Mouse (Mus musculus): Measurements from ENCODE around the gene Sytl4. TPM values are rescaled to one million over a fixed set of nuclear protein-coding genes. Genes with fewer than 3 reads are reported as not detected.

The Sytl4 gene
- polyA plus RNA-seq, 1 experiment from 2014 or later = 3.6 TPM

GRCm38 (mm10) chrX:133888111-133888510, 93.5 kb downstream of the Sytl4 start:
- no peak overlapping the region for H3K9ac ChIP-seq (ENCODE audit: low read length)
- ATAC-seq (ENCODE audit: low FRiP score, low TSS enrichment) (no peak), DNase-seq (ENCODE audit: low spot score) (no peak)
- no peak overlapping the region for H3K4me2 ChIP-seq (replicated peaks; ENCODE audit: low read depth)
- TF ChIP-seq EP300 (optimal IDR thresholded peaks at IDR 0.05) = no peak
- TF ChIP-seq CTCF (IDR thresholded peaks at IDR 0.05; ENCODE audit: low read depth) = no peak
- H3K4me3 ChIP-seq (ENCODE audit: low read depth, low read length) = no peak overlapping the region
- WGBS = 83% methylated on average over 5 of the region's 5 CpGs
- no peaks in the 10 kb centered on the region for H3K36me3 ChIP-seq (ENCODE audit: control insufficient read depth, insufficient read depth, low read length)
- no peaks in the 10 kb centered on the region for H3K9me3 ChIP-seq (ENCODE audit: control insufficient read depth, low read length)
- no peaks in the 10 kb centered on the region for H3K27me3 ChIP-seq (ENCODE audit: control insufficient read depth, insufficient read depth, low read length)
- no peak overlapping the region for H3K27ac ChIP-seq (replicated peaks)
- H3K4me1 ChIP-seq (replicated peaks; ENCODE audit: control insufficient read depth, insufficient read depth) = no peaks in the 10 kb centered on the region

- no peak overlapping the region for H3K27ac ChIP-seq (replicated peaks)
- TF ChIP-seq CTCF (IDR thresholded peaks at IDR 0.05; ENCODE audit: low read depth) (no peak), EP300 (optimal IDR thresholded peaks at IDR 0.05) (no peak)
- no peak for ATAC-seq (ENCODE audit: low FRiP score, low TSS enrichment)
- no peaks in the 10 kb centered on the region for H3K4me1 ChIP-seq (replicated peaks; ENCODE audit: control insufficient read depth, insufficient read depth)
- 92% methylated on average over 3 of the region's 3 CpGs for WGBS
- H3K4me2 ChIP-seq (replicated peaks; ENCODE audit: low read depth) = no peak overlapping the region
- DNase-seq (ENCODE audit: low spot score) = no peak
- H3K4me3 ChIP-seq (ENCODE audit: low read depth, low read length) = no peak overlapping the region
- H3K9me3 ChIP-seq (ENCODE audit: control insufficient read depth, low read length) = no peaks in the 10 kb centered on the region
- no peak overlapping the region for H3K9ac ChIP-seq (ENCODE audit: low read length)
- H3K27me3 ChIP-seq (ENCODE audit: control insufficient read depth, insufficient read depth, low read length) = no peaks in the 10 kb centered on the region
- no peaks in the 10 kb centered on the region for H3K36me3 ChIP-seq (ENCODE audit: control insufficient read depth, insufficient read depth, low read length)
Measured at GRCm38 (mm10) chrX:133887308-133887707, 94.3 kb downstream of the Sytl4 start.

Other genes starting within 250 kb of the Sytl4 start
- 2.8 and 3.2 TPM in 2 replicates for gene Tnmd, start 130.8 kb downstream of the Sytl4 start, polyA plus RNA-seq (2015; fragmentation: Nextera tagmentation; extraction: Ambion mirVana)
- 79.2 and 83.7 TPM in 2 replicates for gene Tspan6, start 83.4 kb downstream of the Sytl4 start, polyA plus RNA-seq (2015; fragmentation: Nextera tagmentation; extraction: Ambion mirVana)
- 7.2 and 7.4 TPM in 2 replicates for gene Srpx2, start 73.4 kb downstream of the Sytl4 start, polyA plus RNA-seq (2015; fragmentation: Nextera tagmentation; extraction: Ambion mirVana)
- gene Cstf2, start 77.4 kb upstream of the Sytl4 start, polyA plus RNA-seq (2015; fragmentation: Nextera tagmentation; extraction: Ambion mirVana) = 12.2 and 12.8 TPM in 2 replicates
- gene Xkrx, start 180.3 kb upstream of the Sytl4 start, polyA plus RNA-seq (2015; fragmentation: Nextera tagmentation; extraction: Ambion mirVana) = 10.4 and 11.4 TPM in 2 replicates
- not detected in 2 replicates for gene Arl13a, start 205.7 kb upstream of the Sytl4 start, polyA plus RNA-seq (2015; fragmentation: Nextera tagmentation; extraction: Ambion mirVana)
- 0.15 and 0.16 TPM in 2 replicates for gene Nox1, start 240.1 kb upstream of the Sytl4 start, polyA plus RNA-seq (2015; fragmentation: Nextera tagmentation; extraction: Ambion mirVana)